Mouse (Mus musculus) C2C12 (cell line): ENCODE measurements around the gene Dynlt1f.
"Not testable (repeated sequence)": the region's sequence is repeated elsewhere in the genome, so short reads cannot be mapped to it uniquely, and the experiment has no call there.

ENCODE experiments used
- CEBPB ChIP-seq: IDR thresholded peaks from one replicate; pipeline ENCODE4 v1.6.1; 2011; ENCODE audit warnings: low read depth, mild to moderate bottlenecking, control low read depth, moderate library complexity
- CTCF ChIP-seq: IDR thresholded peaks from one replicate; pipeline ENCODE4 v1.5.1; 2011; ENCODE audit not compliant: control insufficient read depth, insufficient read depth, insufficient read length
- FOSL1 ChIP-seq: IDR thresholded peaks from one replicate; pipeline ENCODE4 v1.8.0; 2011; ENCODE audit warnings: mild to moderate bottlenecking, low read length; ENCODE audit not compliant: poor library complexity, insufficient read depth, severe bottlenecking
- MAX ChIP-seq: IDR thresholded peaks from one replicate; pipeline ENCODE4 v1.6.1; 2011; ENCODE audit warnings: mild to moderate bottlenecking, control low read depth
- MYOD1 ChIP-seq: IDR thresholded peaks from one replicate; pipeline ENCODE4 v1.6.1; 2011; ENCODE audit warnings: low read depth; ENCODE audit not compliant: control insufficient read depth, insufficient read length
- MYOG ChIP-seq: IDR thresholded peaks from one replicate; pipeline ENCODE4 v1.6.1; 2011; ENCODE audit not compliant: control insufficient read depth, insufficient read length; ENCODE audit errors: extremely low read depth
- USF1 ChIP-seq: IDR thresholded peaks from one replicate; pipeline ENCODE4 v1.6.1; 2011; ENCODE audit warnings: low read depth, mild to moderate bottlenecking, control low read depth, moderate library complexity

GRCm38 (mm10) chr17:6619271-6619670, 36.4 kb downstream of the Dynlt1f start:
- not testable (repeated sequence) for TF ChIP-seq CTCF, USF1, MAX, MYOG, CEBPB, FOSL1, MYOD1
